Mouse (Mus musculus): ENCODE measurements around the gene Klk1b1. TPM values are rescaled to one million over a fixed set of nuclear protein-coding genes. Genes with fewer than 3 reads are reported as not detected.
"Not testable (repeated sequence)": the region's sequence is repeated elsewhere in the genome, so short reads cannot be mapped to it uniquely, and the experiment has no call there.

The Klk1b1 gene
- total and polyA plus RNA-seq, 3 experiments, result not detected

DNA sequence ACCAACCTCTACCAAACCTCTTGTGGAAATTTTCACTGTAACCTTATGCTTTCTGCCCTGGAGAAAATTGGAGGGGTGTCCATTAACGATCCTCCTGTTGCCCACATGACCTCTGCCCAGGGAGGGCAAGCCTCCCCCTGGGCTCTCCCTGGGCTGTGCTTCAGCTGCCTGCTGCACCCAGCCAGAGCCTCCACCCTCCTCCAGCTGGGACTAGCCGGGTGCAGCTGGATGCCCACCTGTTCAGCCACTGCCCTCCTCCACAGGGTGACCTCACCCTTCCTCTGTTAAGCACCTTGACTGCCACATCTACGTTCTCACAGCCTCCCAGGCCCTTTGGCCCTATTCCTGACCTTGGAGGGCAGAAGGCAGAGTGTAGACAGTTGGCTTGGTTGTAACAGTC, 31.8 kb upstream of the Klk1b1 start:
- Histone ChIP-seq H3K36me3 (ENCODE audit: control insufficient read depth in 1 of 2, insufficient read depth in 2 of 2, low read length in 2 of 2) (no peaks in the 10 kb centered on the region), H3K27ac (ENCODE audit: control insufficient read depth, low read depth, low read length) (no peak overlapping the region), H3K4me3 (ENCODE audit: control insufficient read depth in 1 of 2, insufficient read depth in 1 of 2, low read depth in 2 of 2, low read length in 2 of 2) (no peak overlapping the region), H3K27me3 (ENCODE audit: control insufficient read depth in 1 of 2, insufficient read depth in 2 of 2, low read length in 2 of 2) (no peaks in the 10 kb centered on the region), H3K79me2 (ENCODE audit: control insufficient read depth, insufficient read depth, low read length, poor library complexity) (no peaks in the 10 kb centered on the region), H3K4me1 (ENCODE audit: control insufficient read depth in 1 of 2, insufficient read depth in 2 of 2, low read length in 2 of 2) (no peaks in the 10 kb centered on the region), H3K9ac (ENCODE audit: control insufficient read depth, low read depth, low read length, poor library complexity, severe bottlenecking) (no peak overlapping the region), H3K9me3 (replicated peaks; ENCODE audit: insufficient read depth, low read length) (no peaks in the 10 kb centered on the region)
- DNase-seq (ENCODE audit: low read depth, low spot score), result no peak
- no peak for TF ChIP-seq EP300 (IDR thresholded peaks at IDR 0.05; ENCODE audit: low read depth in 1 of 2, low read length in 2 of 2)
- TF ChIP-seq MAZ (IDR thresholded peaks at IDR 0.05; ENCODE audit: low read depth, low read length), result no peak
- TF ChIP-seq POLR2AphosphoS5 (IDR thresholded peaks at IDR 0.05; ENCODE audit: borderline replicate concordance, low read depth, low read length), result no peak
- TF ChIP-seq KAT2A (conservative IDR thresholded peaks at IDR 0.05; ENCODE audit: low read depth, low read length), result no peak
- no peak for TF ChIP-seq MAFK (IDR thresholded peaks at IDR 0.05; ENCODE audit: borderline replicate concordance, low read depth, low read length)

- Histone ChIP-seq H3K4me3 (ENCODE audit: control insufficient read depth in 1 of 2, insufficient read depth in 1 of 2, low read depth in 2 of 2, low read length in 2 of 2) (no peak overlapping the region), H3K4me1 (ENCODE audit: control insufficient read depth in 1 of 2, insufficient read depth in 2 of 2, low read length in 2 of 2) (no peaks in the 10 kb centered on the region), H3K9ac (ENCODE audit: control insufficient read depth, low read depth, low read length, poor library complexity, severe bottlenecking) (no peak overlapping the region), H3K36me3 (ENCODE audit: control insufficient read depth in 1 of 2, insufficient read depth in 2 of 2, low read length in 2 of 2) (no peaks in the 10 kb centered on the region), H3K27me3 (ENCODE audit: control insufficient read depth in 1 of 2, insufficient read depth in 2 of 2, low read length in 2 of 2) (no peaks in the 10 kb centered on the region), H3K9me3 (replicated peaks; ENCODE audit: insufficient read depth, low read length) (no peaks in the 10 kb centered on the region), H3K79me2 (ENCODE audit: control insufficient read depth, insufficient read depth, low read length, poor library complexity) (no peaks in the 10 kb centered on the region), H3K27ac (ENCODE audit: control insufficient read depth, low read depth, low read length) (no peak overlapping the region)
- TF ChIP-seq ZKSCAN1 (IDR thresholded peaks at IDR 0.05; ENCODE audit: low read depth, low read length) (no peak), ZC3H11A (IDR thresholded peaks at IDR 0.05; ENCODE audit: low read depth, low read length) (no peak), HCFC1 (IDR thresholded peaks at IDR 0.05; ENCODE audit: low read depth, low read length) (no peak), TBP (IDR thresholded peaks at IDR 0.05; ENCODE audit: low read depth, low read length) (no peak), RCOR1 (IDR thresholded peaks at IDR 0.05; ENCODE audit: low read depth, low read length) (no peak), CHD2 (IDR thresholded peaks at IDR 0.05; ENCODE audit: low read length) (no peak), GATA1 (IDR thresholded peaks at IDR 0.05; ENCODE audit: low read depth, low read length) (no peak), EP300 (IDR thresholded peaks at IDR 0.05; ENCODE audit: low read depth in 1 of 2, low read length in 2 of 2) (no peak)
- no peak for DNase-seq (ENCODE audit: low read depth, low spot score)
Measured at GRCm38 (mm10) chr7:43936551-43936950, 30.0 kb upstream of the Klk1b1 start.

- H3K36me3 ChIP-seq (ENCODE audit: control insufficient read depth in 1 of 2, insufficient read depth in 2 of 2, low read length in 2 of 2); H3K79me2 ChIP-seq (ENCODE audit: control insufficient read depth, insufficient read depth, low read length, poor library complexity); H3K27me3 ChIP-seq (ENCODE audit: control insufficient read depth in 1 of 2, insufficient read depth in 2 of 2, low read length in 2 of 2); H3K9me3 ChIP-seq (replicated peaks; ENCODE audit: insufficient read depth, low read length); DNase-seq (ENCODE audit: low read depth, low spot score); H3K27ac ChIP-seq (ENCODE audit: control insufficient read depth, low read depth, low read length); H3K9ac ChIP-seq (ENCODE audit: control insufficient read depth, low read depth, low read length, poor library complexity, severe bottlenecking); H3K4me1 ChIP-seq (ENCODE audit: control insufficient read depth in 1 of 2, insufficient read depth in 2 of 2, low read length in 2 of 2); H3K4me3 ChIP-seq (ENCODE audit: control insufficient read depth in 1 of 2, insufficient read depth in 1 of 2, low read depth in 2 of 2, low read length in 2 of 2): not testable (repeated sequence)
Measured at GRCm38 (mm10) chr7:43942293-43942692, 24.3 kb upstream of the Klk1b1 start.
